Mouse (Mus musculus) left cerebral cortex, adult 9 months (tissue): ENCODE results near the gene Sptlc2.

Source experiments
- DNase-seq, 2 experiments: peaks; one replicate each; pipeline ENCODE4 v3.0.0; 2022; ENCODE audit warnings: low spot score in 2 of 2

The Sptlc2 gene

DNA sequence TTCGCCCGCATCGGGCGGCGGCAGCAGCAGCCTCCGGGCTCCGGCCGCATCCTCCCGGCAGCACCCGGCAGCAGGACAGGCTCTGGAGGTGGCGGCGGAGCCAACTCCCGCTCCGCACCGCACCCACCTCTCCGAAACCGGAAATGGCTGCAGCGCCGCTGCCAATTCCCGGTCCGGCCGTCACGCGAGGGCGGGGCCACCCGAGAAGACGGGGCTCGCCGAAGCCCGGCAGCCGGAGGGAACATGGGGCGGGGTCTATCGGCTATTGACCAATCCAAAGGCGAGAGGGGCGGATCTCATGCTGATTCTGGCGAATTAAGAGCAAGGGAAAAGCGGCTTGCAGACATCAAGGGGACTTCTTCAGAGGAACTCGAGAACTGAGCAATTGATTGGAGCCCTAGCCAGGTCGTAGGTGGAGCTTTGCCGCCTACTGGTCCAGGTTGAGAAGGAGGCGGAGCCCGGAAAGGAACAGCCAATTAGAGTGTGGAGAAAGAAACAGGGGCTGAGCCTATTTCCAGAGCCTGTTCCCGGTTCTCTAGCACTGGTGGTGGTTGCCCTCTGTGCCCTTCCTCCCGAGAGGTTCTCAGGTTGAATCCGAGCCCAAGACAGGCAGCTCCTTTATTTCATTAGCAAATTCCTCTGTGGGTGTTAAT, at the start of gene Sptlc2:
Gene Sptlc2 (minus strand): TSS at position 234 of the 653 bp plus-strand sequence.
- peak; percentile 100 for DNase-seq

DNA sequence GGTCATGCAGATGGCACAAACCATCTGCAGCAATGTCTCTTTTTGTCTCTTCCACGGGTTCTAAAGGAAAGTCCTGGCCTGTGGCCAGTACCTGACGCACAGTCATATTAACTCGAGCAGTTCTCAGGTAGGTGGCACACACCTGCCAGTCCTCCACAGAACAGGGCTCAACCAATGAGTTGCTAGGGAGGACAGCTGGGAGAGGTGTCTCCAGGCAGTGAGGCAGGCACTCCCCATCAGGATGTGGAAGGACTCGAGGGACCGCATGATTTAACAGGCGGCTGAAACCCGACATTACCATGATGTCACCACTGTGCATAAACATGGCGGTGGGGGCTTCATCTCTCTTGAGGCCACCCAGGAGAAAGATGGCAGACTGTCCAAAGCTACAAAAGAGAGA, 40.7 kb upstream of the Sptlc2 start:
- DNase-seq, result no peak

DNA sequence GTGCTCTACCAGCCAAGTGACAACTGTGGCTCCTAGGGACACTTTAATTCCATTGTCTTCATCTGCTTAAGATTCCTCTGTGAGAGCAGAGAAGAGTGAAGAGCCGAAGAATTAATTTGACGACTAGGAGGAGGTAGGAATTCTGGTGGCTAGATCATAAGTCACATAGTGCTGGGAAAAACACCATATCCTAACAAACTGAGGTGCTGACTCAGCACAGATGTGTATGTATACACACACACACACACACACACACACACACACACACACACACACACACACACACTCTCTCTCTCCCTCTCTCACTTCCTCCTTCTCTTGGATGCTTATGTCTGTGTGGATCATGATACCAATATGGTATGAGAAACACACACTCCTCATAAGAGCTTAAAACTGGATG, 40.1 kb upstream of the Sptlc2 start:
- no peak for DNase-seq

DNA sequence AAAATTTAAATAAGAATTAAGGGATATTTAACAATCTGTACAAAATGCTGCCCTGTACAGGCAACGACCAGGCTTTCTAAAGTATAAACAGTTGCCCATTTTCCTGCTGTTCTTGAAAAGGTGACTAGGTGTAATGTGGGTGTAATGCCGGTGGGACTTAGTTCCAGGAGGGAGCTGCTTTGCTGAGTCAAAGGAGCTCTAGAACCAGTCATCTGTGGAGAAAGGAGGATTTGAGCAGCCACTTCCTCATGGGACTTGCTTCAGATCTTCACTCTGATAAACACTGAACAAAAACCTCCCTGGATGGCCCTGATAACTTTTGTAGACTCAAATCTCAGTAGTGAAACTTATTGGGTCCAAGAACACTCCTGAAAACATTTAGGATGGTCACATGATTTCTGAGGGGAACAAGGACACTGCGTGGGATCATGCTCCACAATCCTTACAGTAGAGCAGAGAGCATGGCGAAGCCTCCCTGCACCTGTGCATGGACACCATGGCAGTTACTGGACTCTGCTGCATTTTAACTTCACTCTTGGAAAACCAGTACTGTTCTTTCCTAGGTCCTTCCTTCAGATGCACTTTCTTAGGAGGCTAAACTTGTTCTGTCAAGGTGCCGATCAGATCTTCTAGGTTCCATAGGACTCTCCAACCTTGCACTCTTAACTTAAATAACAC, 38.3 kb upstream of the Sptlc2 start:
- no peak for DNase-seq

DNA sequence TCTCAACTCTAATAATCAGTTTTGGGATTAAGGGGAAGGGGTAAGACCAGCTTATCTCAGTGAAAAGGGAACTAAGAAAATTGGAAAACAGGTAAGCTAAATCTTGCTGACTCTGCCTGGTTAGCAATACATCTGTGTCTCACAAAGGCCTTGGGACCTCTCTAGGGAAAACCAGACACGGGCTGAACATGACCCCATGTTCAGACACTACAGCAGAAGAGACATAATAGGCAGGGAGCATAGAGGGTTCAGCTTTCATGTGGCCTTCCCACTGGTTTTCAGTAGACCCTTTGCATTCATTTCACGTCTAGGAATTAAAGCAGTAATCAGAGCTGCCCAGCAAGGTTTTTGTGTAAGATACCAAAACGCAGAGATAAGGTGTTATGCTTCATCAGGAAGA, 36.4 kb upstream of the Sptlc2 start:
- DNase-seq, result no peak

DNA sequence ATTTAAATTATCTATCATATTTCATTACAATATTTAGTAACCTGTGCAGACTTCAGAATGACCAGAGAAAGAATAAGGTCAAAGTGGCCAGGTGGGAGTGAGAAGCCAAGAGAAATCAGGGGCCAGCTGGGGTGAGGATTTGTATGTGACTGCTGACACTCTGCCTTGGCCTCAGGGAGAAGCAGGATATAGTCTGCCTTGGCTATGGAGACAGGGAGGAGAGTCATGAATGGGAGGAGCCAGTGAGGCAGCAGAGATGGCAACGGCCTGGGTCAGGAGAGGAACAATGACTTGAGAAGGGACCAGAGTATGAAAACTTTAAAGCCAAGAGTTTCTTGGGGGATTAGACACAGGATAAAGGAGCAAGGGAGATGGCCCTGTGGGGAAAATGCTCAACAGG, 35.5 kb upstream of the Sptlc2 start:
- no peak for DNase-seq

DNA sequence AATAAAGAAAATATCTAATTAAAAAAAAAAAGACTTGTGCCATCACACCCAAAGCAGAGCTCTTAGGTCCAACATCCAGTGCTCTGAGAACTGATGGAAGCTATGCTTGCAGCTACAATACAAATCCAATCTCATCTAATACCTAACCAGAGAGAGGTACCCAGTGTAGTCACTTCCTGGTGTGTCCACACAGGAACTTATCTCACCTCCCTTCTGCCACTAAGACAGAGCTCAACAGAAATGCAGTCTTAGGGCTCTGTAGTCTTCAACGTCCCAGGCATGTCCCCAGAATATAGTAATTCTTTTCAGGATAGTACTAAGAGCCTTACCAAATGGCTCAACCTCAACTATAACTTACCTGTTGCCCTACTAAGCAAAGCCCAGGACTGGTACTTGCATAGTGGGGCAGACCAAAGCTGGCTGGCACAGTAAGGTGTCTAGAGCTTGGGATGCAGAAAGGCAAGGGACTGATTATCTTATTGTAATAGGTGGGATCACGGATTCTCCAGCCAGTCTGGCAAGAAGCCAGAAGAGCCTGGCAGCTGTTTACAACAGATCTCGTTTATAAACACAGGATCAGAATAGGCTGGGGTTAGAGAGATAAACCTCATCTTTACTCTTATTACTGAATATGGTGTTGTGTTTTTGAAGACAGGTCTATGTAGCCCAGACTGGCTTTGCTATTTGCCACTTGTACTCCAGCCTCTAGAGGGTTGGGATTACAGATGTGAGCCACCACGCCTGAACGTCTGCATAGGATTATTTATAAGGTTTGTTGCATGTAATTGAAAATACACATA, 33.8 kb upstream of the Sptlc2 start:
- DNase-seq, result no peak

DNA sequence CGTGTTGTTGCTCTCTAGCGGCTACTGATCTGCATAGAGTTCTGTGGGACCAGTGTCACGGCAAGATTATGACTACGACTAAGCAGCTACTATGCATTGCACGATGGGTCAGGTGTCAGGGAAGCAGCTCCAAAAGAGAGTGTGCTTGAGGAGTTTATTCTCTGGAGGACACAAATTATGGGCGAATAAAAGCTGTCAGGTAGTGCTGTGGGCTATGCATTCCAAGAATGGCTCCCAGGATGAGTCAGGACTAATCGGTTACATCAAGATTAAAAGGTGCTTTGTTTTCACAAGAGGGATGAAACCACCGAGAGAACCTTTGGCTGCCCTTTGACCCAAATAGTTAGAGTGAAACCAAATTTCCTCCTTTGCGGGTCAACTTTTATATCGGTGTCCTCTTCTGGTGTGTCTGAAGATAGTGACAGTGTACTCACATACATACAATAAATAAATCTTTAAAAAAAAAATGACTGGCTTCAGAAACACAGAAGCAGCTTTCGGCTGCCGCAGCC, 31.9 kb upstream of the Sptlc2 start:
- no peak for DNase-seq

DNA sequence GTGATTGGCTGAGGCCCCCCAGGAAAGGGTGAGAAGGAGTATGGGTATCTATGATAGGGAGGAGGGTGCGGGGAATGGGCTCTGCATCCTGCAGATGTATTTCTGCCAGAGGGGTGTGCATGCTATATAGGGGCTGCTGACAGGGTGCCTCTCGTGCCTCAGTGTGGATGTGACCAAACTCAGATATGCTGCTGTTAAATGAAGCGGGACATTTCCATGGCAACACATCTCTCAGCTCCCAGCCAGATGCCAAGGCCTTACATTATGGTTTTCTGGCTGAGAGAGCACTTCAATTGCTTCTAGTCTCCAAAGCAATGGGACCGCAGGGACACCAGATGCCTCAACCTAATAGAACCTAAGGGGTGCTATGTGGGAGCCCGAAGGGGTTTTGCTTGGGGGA, 30.8 kb upstream of the Sptlc2 start:
- DNase-seq, result peak in 1 of 2 experiments; percentile 14

DNA sequence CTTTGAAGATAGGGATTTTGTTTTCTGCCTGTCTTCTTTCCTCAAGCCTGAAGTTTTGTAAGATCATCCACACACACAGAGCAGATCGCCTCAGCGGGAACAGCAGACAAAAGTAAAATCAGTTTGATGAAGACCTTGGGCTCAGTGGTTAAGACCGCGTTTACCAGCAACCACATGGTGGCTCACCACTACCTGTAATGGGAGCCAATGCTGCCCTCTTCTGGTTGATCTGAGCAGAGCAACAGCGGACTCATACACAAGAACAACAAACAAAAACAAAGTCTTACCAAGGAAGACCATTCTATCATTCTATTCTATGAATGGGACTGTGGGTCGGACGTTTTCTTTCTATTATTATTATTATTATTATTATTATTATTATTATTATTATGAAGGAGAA, 28.5 kb upstream of the Sptlc2 start:
- DNase-seq, result peak in 1 of 2 experiments; percentile 43

DNA sequence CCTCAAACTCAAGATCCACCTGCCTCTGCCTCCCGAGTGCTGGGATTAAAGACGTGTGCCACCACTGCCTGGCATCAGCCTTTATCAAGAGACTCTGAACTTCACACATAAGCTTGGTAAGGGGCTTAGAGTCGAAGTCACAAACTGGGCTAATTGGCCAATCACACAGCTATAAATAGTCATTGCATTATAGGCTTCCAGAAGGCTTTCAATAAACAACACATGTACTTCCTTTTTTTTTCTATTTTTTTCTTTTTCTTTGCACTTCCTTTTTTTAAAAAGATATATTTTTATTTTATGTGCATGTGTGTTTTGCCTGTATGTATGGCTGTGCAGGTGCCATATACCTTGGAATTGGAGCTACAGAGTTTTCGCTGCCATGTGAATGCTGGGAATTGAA, 27.2 kb upstream of the Sptlc2 start:
- no peak for DNase-seq

DNA sequence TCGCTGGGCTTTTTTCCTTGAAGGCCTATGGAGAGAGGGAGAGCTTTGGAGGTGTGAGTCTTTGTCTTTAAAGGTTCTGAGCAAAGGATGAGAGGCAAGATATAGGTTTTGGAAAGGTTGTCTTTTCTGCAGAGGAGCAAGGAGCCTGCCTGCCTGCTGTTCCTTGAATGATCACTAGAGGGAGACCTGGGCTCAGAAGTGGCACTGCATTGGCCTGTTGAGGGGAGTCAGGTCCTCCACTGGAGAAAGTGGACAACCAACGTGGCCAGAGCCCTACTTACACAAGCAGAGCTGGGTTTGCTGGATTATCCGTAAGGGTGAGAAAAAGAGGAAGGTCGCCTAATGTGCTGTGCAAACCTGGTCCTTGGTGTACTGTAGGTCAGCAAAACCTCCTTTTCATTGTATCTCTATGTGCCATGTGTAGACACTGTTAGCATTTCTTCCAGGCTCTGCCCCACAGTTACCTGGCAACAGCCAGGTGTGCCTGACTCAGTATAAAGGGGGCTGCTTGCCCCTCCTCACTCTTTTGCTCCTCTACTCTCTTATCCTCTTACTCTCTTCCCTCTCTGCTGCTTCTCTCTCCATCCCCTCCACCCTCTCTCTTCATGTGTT, 25.1 kb upstream of the Sptlc2 start:
- DNase-seq, result peak in 1 of 2 experiments; percentile 74

DNA sequence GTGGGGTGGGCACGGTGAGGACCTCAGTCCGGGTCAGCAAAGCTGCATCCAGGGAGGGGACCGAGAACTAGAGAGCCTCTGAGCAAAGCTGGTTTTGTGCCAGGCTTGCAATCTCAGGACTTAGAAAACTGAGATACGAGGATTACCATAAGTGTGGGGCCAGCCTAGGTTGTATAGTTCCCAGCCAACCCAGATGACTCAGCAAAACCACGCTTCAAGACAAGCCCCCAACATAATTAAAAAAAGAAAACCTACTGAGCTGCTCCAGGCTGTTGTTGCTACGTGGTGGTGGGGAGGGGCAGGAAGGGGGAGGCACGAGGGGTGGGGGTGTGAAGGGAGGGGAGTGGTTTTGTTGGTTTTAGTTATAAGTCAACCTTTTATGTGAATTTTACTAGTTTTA, 22.8 kb upstream of the Sptlc2 start:
- DNase-seq, result no peak

DNA sequence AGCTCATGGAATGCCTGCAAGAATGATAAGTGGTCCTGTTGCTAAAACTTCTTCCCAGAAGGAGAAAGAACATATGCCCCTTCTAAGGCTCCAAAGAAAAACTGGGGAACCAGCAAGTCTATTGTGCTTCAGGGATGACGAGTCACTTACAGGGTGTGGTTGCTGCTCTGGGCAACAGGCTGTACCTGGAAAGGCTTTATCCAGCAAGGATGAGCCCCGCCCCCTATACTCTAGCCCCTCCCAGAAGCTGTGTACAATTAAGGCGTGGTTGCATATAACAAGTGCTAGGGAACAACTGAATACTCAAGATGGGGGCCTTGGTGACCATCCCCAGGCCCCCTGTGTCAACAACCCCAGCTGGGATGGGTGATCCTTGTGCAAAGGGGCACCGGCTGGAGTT, 21.0 kb upstream of the Sptlc2 start:
- DNase-seq, result no peak

DNA sequence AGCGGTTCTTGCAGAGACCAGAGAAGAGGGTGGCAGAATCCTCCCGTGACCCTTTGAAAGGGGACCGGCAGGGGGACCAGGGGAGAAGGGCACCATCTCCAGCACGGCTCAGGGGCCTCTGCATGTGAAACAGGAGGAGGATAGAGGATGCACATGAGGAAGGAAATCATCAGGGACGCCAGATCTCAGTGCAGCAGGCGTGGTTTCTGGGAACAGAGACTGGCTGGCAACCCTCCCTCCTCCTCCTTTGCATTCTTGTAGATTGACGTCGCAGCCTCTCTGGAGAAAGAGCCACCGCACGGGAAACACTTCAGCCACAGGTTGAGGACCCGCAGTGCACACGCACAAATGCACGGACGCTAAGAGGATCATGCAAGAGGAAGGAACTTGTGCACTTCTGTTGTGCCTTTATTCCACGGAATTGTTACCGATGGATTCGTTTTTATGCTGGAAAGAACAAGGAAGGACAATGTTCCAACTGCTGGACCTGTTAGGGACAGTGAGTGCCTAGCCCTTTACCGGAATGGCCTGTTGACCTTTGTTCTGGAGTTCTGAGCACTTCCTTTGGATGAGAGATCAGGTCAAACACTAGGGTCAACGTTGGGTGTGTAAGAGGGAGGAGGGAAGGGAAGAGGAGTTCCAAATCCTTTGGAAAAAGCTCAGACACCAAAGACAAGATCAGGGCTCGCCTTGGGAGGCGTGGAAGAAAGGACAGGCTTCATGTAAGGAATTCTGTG, 19.9 kb upstream of the Sptlc2 start:
- DNase-seq, result no peak

DNA sequence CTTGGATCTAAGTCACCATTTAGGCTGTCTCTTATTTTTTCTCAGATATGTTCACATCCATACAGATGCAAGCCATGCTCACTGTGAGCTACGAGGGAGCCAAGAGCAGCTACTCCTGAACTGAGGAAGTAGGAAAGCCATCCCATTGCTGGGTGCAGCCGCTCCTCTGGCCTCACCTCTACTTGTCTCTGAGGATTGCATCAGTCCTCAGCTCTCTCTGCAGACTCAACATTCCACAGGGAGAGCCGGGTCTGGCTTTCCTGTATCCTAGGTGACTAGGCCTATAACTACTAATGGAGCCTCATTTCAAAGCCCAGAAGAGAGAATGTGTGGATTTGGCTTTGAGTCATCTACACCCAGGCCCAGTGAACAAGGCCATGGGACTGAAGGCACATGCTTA, 17.6 kb upstream of the Sptlc2 start:
- no peak for DNase-seq

DNA sequence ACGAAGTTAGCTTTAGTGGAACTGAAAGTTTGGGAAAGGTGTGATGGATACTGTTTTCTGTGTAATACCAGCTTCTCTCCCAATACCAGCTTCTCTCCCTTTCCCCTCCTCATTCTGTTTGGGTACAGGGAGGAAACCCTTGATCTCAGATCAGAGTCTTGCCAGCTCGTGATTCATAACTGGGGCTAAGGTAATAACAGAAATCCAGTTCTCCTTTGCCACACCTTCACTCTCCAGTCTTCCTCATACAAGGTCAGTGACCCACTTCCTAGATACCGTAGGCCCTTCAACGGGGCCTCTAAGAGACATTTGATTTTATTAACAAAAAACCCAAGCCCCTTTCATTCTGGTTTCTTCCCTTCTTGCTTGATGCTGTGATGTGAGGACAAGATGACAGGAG, 17.0 kb upstream of the Sptlc2 start:
- no peak for DNase-seq

DNA sequence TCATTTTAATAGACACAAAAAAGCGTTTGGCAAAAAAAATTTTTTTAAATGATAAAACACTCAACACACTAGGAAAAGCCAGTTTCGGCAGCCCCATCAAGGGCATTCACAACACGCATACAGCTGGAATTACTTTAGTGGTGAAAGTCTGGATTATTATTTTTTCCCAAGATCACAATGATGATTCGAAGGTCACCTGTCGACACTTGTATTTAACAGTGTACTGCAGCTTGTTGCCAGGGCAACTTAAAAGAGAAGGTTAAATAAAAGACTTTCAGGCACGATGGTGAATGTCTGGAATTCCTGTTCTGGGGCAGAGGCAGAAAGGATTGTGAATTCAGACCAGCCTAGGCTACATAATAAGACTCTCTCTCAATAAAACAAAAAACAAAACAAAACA, 13.7 kb upstream of the Sptlc2 start:
- DNase-seq, result no peak

DNA sequence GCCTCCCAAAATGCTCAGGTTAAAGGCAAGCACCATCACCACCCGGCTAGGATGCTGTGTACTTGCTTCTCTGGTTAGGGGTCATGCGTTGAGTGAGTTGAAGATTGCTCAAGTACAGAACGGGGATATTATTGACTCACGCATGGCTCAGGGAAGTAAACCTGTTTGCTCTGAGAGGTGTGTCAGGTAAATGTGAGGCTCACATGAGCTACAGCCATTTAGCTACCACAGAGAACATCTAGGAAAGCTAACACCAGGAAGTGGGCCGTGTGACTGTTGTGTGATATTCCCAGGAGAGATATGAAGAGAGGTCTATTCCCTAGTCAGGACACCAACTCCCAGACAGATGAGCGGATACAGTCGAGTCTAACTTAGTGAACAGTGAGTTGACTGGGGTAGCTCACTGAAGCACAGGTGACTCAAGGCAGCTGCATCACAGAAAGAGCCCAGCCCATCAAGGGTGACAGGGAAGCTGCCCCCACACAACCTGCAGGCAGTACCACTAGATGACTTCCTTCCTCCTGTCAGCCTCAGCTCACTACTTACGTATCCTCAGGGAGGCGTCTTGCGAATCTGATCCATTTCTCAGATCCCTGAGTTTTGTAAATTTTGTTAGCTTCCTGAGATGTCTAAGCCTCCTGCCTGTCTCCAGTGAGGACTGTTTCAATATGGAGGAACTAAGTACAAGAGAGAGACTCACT, 11.1 kb upstream of the Sptlc2 start:
- no peak for DNase-seq

DNA sequence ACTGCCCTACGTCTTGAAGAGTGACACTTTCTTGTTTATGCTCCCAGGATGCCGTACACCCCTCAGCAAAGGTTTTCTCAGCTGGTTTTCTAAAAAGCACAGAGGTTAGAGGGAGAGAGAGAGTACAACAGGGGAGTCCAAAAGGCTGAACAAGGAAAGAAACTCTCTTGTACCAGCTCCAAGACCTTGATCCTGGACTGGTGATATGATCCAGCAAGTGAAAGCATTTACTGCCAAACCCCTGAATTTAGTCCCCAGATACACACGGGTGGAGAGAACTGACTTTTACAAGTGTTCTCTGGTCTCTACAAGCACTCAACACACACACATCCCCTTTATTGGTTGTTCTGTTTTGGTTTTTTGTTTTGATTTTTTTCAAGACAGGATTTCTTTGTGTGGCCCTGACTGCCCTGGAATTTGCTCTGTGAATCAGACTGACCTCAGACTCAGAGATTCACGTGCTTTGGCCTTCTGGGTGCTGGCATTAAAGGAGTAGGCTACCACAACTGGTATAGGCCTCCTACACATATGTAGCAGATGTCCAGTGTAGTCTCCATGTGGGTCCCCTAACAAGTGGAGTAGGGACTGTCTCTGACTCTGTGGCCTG, 9.8 kb upstream of the Sptlc2 start:
- no peak for DNase-seq

DNA sequence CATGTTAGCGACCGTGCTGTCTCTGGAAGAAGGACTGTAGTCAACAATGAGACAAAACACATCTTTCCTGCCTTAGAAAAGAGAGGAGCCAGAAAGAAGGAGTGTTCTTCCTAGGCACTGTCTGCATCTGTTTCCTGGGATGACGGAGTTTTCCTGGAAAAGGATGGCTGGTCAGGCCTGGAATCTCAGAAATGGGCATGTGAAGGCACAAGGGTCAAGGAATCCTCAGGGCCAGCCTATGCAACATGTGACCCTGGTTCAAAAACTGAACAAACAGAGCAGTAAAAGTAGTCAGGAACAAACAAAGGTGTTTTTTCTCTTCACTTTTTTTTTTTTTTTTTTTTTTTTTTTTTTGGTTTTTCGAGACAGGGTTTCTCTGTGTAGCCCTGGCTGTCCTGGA, 9.0 kb upstream of the Sptlc2 start:
- DNase-seq, result no peak
